Mouse (Mus musculus) embryonic facial prominence, embryonic 14.5 days (tissue): Measurements from ENCODE around the gene Fhit. TPM values are rescaled to one million over a fixed set of nuclear protein-coding genes. Genes with fewer than 3 reads are reported as not detected.
A peak's percentile ranks its signal among the peaks of the same experiment; 100 is the strongest.

ENCODE experiments used
- ATAC-seq: fragments of 200-750 bp; cut with Nextera tagmentation; 2 replicates; pipeline ENCODE4 v1.8.0; 2017; ENCODE audit warnings: low read depth, moderate number of reproducible peaks, moderate TSS enrichment
- DNase-seq: peaks from one replicate; pipeline ENCODE4 v3.0.0-alpha.2; 2015; ENCODE audit warnings: low spot score
- H3K27ac ChIP-seq: fragments of 300-500 bp; sonication (generic); replicated peaks from 2 replicates; pipeline ENCODE4 v1.5.1; 2014; ENCODE audit warnings: low read depth, mild to moderate bottlenecking, low read length, moderate library complexity
- H3K27me3 ChIP-seq: fragments of 300-500 bp; sonication (generic); replicated peaks from 2 replicates; pipeline ENCODE4 v1.6.1; 2014; ENCODE audit warnings: low read length; ENCODE audit not compliant: control insufficient read depth, insufficient read depth
- H3K36me3 ChIP-seq: fragments of 300-500 bp; sonication (generic); 2 replicates; pipeline ENCODE4 v1.6.1; 2014; ENCODE audit warnings: low read length, mixed read lengths; ENCODE audit not compliant: control insufficient read depth, insufficient read depth
- H3K4me1 ChIP-seq: fragments of 300-500 bp; sonication (generic); 2 replicates; pipeline ENCODE4 v1.6.1; 2014; ENCODE audit warnings: antibody characterized with exemption, low read length; ENCODE audit not compliant: control insufficient read depth, insufficient read depth
- H3K4me2 ChIP-seq: fragments of 300-500 bp; sonication (generic); 2 replicates; pipeline ENCODE4 v1.6.1; 2014; ENCODE audit warnings: low read depth, mild to moderate bottlenecking, low read length, moderate library complexity, mixed read lengths
- H3K4me3 ChIP-seq: fragments of 300-500 bp; sonication (generic); 2 replicates; pipeline ENCODE4 v1.5.1; 2014; ENCODE audit warnings: low read depth, mild to moderate bottlenecking, low read length
- H3K9ac ChIP-seq: fragments of 300-500 bp; sonication (generic); 2 replicates; pipeline ENCODE4 v1.6.1; 2014; ENCODE audit warnings: low read depth, mild to moderate bottlenecking, low read length, moderate library complexity, mixed read lengths
- H3K9me3 ChIP-seq: fragments of 300-500 bp; sonication (generic); 2 replicates; pipeline ENCODE4 v1.6.1; 2016; ENCODE audit warnings: low read length; ENCODE audit not compliant: control insufficient read depth
- WGBS: fragments of 180-500 bp; shearing (Covaris S2); extraction: QIAGEN DNeasy Blood & Tissue Kit; methylation state at CpG from one replicate; pipeline ENCODE4 v1.1.7; 2014; 5-methylcytosine and 5-hydroxymethylcytosine counted together
- polyA plus RNA-seq: library from polyadenylated mRNA; unstranded; fragments of >200 nt; fragmentation: Nextera tagmentation; extraction: Ambion mirVana; gene quantifications from 2 replicates; pipeline ENCODE4 v1.2.1, GENCODE M21; 2014

The Fhit gene
- polyA plus RNA-seq, result 6.4 and 8.1 TPM in 2 replicates

- peak within 1 kb of the TSS; percentile 71 for H3K4me3 ChIP-seq
- ATAC-seq, result peak; percentile 98
- H3K27me3 ChIP-seq, result no peaks in the 10 kb centered on the region
- peak within 1 kb of the TSS; percentile 67 for H3K4me2 ChIP-seq
- H3K36me3 ChIP-seq, result no peaks in the 10 kb centered on the region
- no peaks in the 10 kb centered on the region for H3K9me3 ChIP-seq
- WGBS, result under 1% methylated on average over 26 of the region's 28 CpGs
- peak within 1 kb of the TSS; percentile 39 for H3K27ac ChIP-seq
- H3K9ac ChIP-seq, result peak within 1 kb of the TSS; percentile 70
- no peaks in the 10 kb centered on the region for H3K4me1 ChIP-seq
- peak; percentile 98 for DNase-seq
Measured at GRCm38 (mm10) chr14:11161751-11162231, at the start of gene Fhit. Gene Fhit, minus strand, starts transcription at chr14:11162035.

- H3K9me3 ChIP-seq, result no peaks in the 10 kb centered on the region
- no peaks in the 10 kb centered on the region for H3K4me1 ChIP-seq
- H3K27me3 ChIP-seq, result no peaks in the 10 kb centered on the region
- WGBS, result 53% methylated on average over 2 of the region's 2 CpGs
- no peaks in the 10 kb centered on the region for H3K36me3 ChIP-seq
- DNase-seq, result no peak
- no peak overlapping the region for H3K9ac ChIP-seq
- H3K27ac ChIP-seq, result no peak overlapping the region
- no peak overlapping the region for H3K4me2 ChIP-seq
- ATAC-seq, result no peak
- H3K4me3 ChIP-seq, result no peak overlapping the region
Measured at GRCm38 (mm10) chr14:11206786-11207185, 45.0 kb upstream of the Fhit start.

GRCm38 (mm10) chr14:11160806-11161450 is 907 bp downstream of the Fhit start:
- no peaks in the 10 kb centered on the region for H3K36me3 ChIP-seq
- peak; percentile 96 for DNase-seq
- no peaks in the 10 kb centered on the region for H3K4me1 ChIP-seq
- H3K27me3 ChIP-seq, result no peaks in the 10 kb centered on the region
- no peaks in the 10 kb centered on the region for H3K9me3 ChIP-seq
- peak overlapping the region; percentile 70 for H3K9ac ChIP-seq
- peak overlapping the region; percentile 67 for H3K4me2 ChIP-seq
- peak overlapping the region; percentile 39 for H3K27ac ChIP-seq
- 5% methylated on average over 17 of the region's 17 CpGs for WGBS
- H3K4me3 ChIP-seq, result peak overlapping the region; percentile 71
- peak; percentile 87 for ATAC-seq

GRCm38 (mm10) chr14:11159641-11160040 is 2.2 kb downstream of the Fhit start:
- no peaks in the 10 kb centered on the region for H3K27me3 ChIP-seq
- H3K27ac ChIP-seq, result no peak overlapping the region
- 86% methylated on average over 11 of the region's 11 CpGs for WGBS
- no peak overlapping the region for H3K9ac ChIP-seq
- no peaks in the 10 kb centered on the region for H3K4me1 ChIP-seq
- H3K36me3 ChIP-seq, result no peaks in the 10 kb centered on the region
- no peaks in the 10 kb centered on the region for H3K9me3 ChIP-seq
- no peak overlapping the region for H3K4me2 ChIP-seq
- ATAC-seq (no peak), DNase-seq (no peak)
- no peak overlapping the region for H3K4me3 ChIP-seq

- ATAC-seq (no peak), DNase-seq (no peak)
- Histone ChIP-seq H3K27ac (no peak overlapping the region), H3K27me3 (no peaks in the 10 kb centered on the region), H3K36me3 (no peaks in the 10 kb centered on the region), H3K4me1 (no peaks in the 10 kb centered on the region), H3K9me3 (no peaks in the 10 kb centered on the region), H3K9ac (no peak overlapping the region), H3K4me3 (no peak overlapping the region), H3K4me2 (no peak overlapping the region)
- WGBS, result 75% methylated on average over 7 of the region's 7 CpGs
Measured at GRCm38 (mm10) chr14:11159021-11159420, 2.8 kb downstream of the Fhit start.

- Histone ChIP-seq H3K36me3 (no peaks in the 10 kb centered on the region), H3K27me3 (no peaks in the 10 kb centered on the region), H3K27ac (no peak overlapping the region), H3K9ac (no peak overlapping the region), H3K4me1 (no peaks in the 10 kb centered on the region), H3K9me3 (no peaks in the 10 kb centered on the region), H3K4me2 (no peak overlapping the region), H3K4me3 (no peak overlapping the region)
- DNase-seq (no peak), ATAC-seq (no peak)
- 75% methylated on average over 3 of the region's 3 CpGs for WGBS
Measured at GRCm38 (mm10) chr14:11157741-11158140, 4.1 kb downstream of the Fhit start.

GRCm38 (mm10) chr14:11151634-11152321 is 10.1 kb downstream of the Fhit start:
- 60% methylated on average over 9 of the region's 9 CpGs for WGBS
- ATAC-seq (peak; percentile 86), DNase-seq (peak; percentile 73)
- Histone ChIP-seq H3K36me3 (no peaks in the 10 kb centered on the region), H3K4me3 (no peak overlapping the region), H3K9me3 (no peaks in the 10 kb centered on the region), H3K4me2 (no peak overlapping the region), H3K27me3 (no peaks in the 10 kb centered on the region), H3K27ac (no peak overlapping the region), H3K9ac (no peak overlapping the region), H3K4me1 (no peaks in the 10 kb centered on the region)

- Histone ChIP-seq H3K27me3 (no peaks in the 10 kb centered on the region), H3K9me3 (no peaks in the 10 kb centered on the region; the same call in 1 of the 2 replicates), H3K36me3 (no peaks in the 10 kb centered on the region), H3K4me1 (no peaks in the 10 kb centered on the region), H3K4me3 (no peak overlapping the region), H3K9ac (no peak overlapping the region), H3K4me2 (no peak overlapping the region), H3K27ac (no peak overlapping the region)
- WGBS, result 83% methylated on average over 12 of the region's 12 CpGs
- DNase-seq (no peak), ATAC-seq (no peak)
Measured at GRCm38 (mm10) chr14:11133787-11134735, 27.8 kb downstream of the Fhit start.
